Mouse (Mus musculus): ENCODE results near the gene Olfr2. TPM values are rescaled to one million over a fixed set of nuclear protein-coding genes. Genes with fewer than 3 reads are reported as not detected.

Olfr2 gene
- not detected in 2 replicates for polyA plus RNA-seq (2014; fragmentation: Nextera tagmentation; extraction: Ambion mirVana)

DNA sequence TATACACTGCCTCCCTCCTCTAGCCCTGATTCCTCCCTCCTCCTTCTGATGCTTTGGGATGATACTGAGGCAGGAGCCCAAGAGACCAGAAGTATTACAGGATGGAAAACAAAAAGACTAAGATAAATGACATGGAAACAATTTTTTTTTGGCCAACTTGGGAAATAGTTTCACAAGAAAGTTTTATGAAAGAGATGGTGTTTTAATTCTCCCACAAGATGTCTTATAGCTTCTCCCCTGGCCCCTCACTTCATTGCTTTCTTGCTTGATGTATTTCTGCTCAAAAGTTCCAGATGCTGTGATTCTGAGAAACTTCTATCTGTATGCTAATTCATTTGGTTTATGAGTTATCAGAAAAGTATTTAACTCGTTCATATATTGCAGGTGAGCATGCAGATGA, at the start of gene Olfr2:
Olfr2 (minus strand) TSS at position 101 of the 400 bp plus-strand sequence.
- Histone ChIP-seq H3K4me3 (ENCODE audit: low read depth, low read length) (no peak within 1 kb of the TSS), H3K9ac (replicated peaks; ENCODE audit: low read depth, low read length) (no peak within 1 kb of the TSS), H3K4me1 (ENCODE audit: control insufficient read depth, insufficient read depth, low read length) (no peaks in the 10 kb centered on the region), H3K36me3 (ENCODE audit: control insufficient read depth, insufficient read depth, low read length) (no peaks in the 10 kb centered on the region), H3K9me3 (ENCODE audit: control insufficient read depth, low read length) (no peaks in the 10 kb centered on the region), H3K4me2 (ENCODE audit: low read depth, low read length) (no peak within 1 kb of the TSS), H3K27me3 (ENCODE audit: control insufficient read depth, insufficient read depth, low read length) (no peaks in the 10 kb centered on the region), H3K27ac (ENCODE audit: low read depth, low read length) (no peak within 1 kb of the TSS)
- 56% methylated on average over 1 of the region's 1 CpGs for WGBS
- ATAC-seq (ENCODE audit: low read depth), result no peak

DNA sequence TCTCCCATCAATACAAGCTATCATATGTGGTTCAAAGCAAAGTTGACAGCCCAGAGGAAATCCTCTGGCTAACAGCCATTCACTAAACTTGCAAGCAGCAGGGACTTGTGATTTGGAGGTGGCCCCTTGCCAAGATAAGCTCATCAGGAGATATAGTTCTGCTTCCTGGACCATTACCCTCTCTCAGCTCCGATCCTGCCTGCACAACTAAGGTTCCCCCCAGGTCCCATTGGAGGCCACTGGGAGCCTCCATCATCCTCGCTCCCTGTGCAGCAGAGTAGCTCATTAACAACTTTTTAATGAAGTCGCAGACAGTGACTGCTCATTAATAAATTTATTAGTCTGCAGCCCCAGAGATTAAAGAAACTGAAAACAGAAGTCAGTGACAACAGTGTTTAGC, 41.7 kb upstream of the Olfr2 start:
- Histone ChIP-seq H3K4me1 (ENCODE audit: control insufficient read depth, insufficient read depth, low read length) (no peaks in the 10 kb centered on the region), H3K4me3 (ENCODE audit: low read depth, low read length) (no peak overlapping the region), H3K9me3 (ENCODE audit: control insufficient read depth, low read length) (no peaks in the 10 kb centered on the region), H3K4me2 (ENCODE audit: low read depth, low read length) (no peak overlapping the region), H3K9ac (replicated peaks; ENCODE audit: low read depth, low read length) (no peak overlapping the region), H3K27me3 (ENCODE audit: control insufficient read depth, insufficient read depth, low read length) (no peaks in the 10 kb centered on the region), H3K27ac (ENCODE audit: low read depth, low read length) (no peak overlapping the region), H3K36me3 (ENCODE audit: control insufficient read depth, insufficient read depth, low read length) (no peaks in the 10 kb centered on the region)
- ATAC-seq (ENCODE audit: low read depth), result no peak
- 45% methylated on average over 3 of the region's 3 CpGs for WGBS

DNA sequence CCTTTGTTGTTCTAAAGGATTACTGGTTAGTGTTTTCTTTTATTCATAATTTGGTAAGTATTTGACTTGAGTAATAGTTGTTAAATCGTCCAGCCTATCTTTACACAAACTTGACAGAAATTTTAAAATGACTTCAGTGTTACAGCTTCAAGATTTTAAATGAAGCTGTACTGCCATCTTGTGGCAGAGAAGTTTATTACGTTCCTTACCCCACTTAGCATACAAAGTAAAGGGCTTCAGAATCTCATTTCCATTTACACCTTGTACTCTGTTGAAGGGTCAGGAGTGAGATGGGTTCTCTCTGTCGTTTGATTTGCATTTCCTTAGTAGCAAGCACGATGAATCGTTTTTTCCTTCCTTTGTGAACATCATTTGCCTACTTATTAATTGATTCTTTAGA, 40.0 kb upstream of the Olfr2 start:
- whole genome bisulfite sequencing, result 7% methylated on average over 5 of the region's 5 CpGs
- no peak overlapping the region for H3K4me3 ChIP-seq (ENCODE audit: low read depth, low read length)
- H3K36me3 ChIP-seq (ENCODE audit: control insufficient read depth, insufficient read depth, low read length), result no peaks in the 10 kb centered on the region
- no peaks in the 10 kb centered on the region for H3K4me1 ChIP-seq (ENCODE audit: control insufficient read depth, insufficient read depth, low read length)
- peak; percentile 66 for ATAC-seq (ENCODE audit: low read depth)
- no peaks in the 10 kb centered on the region for H3K9me3 ChIP-seq (ENCODE audit: control insufficient read depth, low read length)
- no peak overlapping the region for H3K4me2 ChIP-seq (ENCODE audit: low read depth, low read length)
- no peak overlapping the region for H3K27ac ChIP-seq (ENCODE audit: low read depth, low read length)
- no peak overlapping the region for H3K9ac ChIP-seq (replicated peaks; ENCODE audit: low read depth, low read length)
- no peaks in the 10 kb centered on the region for H3K27me3 ChIP-seq (ENCODE audit: control insufficient read depth, insufficient read depth, low read length)

DNA sequence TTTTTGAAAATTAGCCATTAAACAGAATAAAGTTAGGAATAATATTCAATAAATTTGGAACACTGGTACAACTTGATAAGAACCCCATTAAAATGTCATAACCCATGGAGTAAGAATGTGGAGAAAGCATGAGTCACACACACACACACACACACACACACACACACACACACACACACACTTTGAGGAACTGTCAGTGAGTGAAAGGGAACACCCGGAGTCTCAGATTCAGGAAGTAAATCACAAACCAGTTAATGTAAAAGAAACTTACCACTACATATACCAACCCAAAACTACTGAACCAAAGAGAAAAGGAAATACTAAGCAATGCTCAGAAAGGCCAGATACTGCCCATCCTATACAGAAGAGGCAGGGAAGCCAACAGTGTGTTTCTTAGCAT, 38.5 kb upstream of the Olfr2 start:
- H3K9ac ChIP-seq (replicated peaks; ENCODE audit: low read depth, low read length), result no peak overlapping the region
- H3K36me3 ChIP-seq (ENCODE audit: control insufficient read depth, insufficient read depth, low read length), result no peaks in the 10 kb centered on the region
- WGBS, result 78% methylated on average over 1 of the region's 1 CpGs
- H3K4me2 ChIP-seq (ENCODE audit: low read depth, low read length), result no peak overlapping the region
- no peaks in the 10 kb centered on the region for H3K9me3 ChIP-seq (ENCODE audit: control insufficient read depth, low read length)
- H3K27me3 ChIP-seq (ENCODE audit: control insufficient read depth, insufficient read depth, low read length), result no peaks in the 10 kb centered on the region
- no peak for ATAC-seq (ENCODE audit: low read depth)
- no peak overlapping the region for H3K27ac ChIP-seq (ENCODE audit: low read depth, low read length)
- H3K4me1 ChIP-seq (ENCODE audit: control insufficient read depth, insufficient read depth, low read length), result no peaks in the 10 kb centered on the region
- H3K4me3 ChIP-seq (ENCODE audit: low read depth, low read length), result no peak overlapping the region

DNA sequence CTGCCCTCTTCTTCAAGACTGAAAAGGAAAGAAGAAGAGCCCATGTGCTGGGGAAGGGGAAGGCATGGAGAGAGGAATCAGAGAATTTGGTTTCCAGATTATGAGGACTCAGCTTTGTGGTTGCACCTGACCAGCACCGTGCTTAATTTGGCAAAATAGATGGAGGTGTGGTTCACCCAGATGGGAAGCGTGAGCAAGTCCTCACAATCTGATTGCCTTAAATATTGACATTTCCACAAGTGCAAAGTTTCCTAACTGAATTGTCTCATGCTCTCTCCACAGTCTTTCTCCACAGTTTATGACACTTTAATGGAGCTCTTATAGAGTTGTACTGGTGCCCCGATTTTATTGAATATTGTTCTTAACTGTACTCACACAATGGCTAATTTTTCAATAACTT, 37.3 kb upstream of the Olfr2 start:
- Histone ChIP-seq H3K27ac (ENCODE audit: low read depth, low read length) (no peak overlapping the region), H3K4me3 (ENCODE audit: low read depth, low read length) (no peak overlapping the region), H3K27me3 (ENCODE audit: control insufficient read depth, insufficient read depth, low read length) (no peaks in the 10 kb centered on the region), H3K4me2 (ENCODE audit: low read depth, low read length) (no peak overlapping the region), H3K9me3 (ENCODE audit: control insufficient read depth, low read length) (no peaks in the 10 kb centered on the region), H3K36me3 (ENCODE audit: control insufficient read depth, insufficient read depth, low read length) (no peaks in the 10 kb centered on the region), H3K9ac (replicated peaks; ENCODE audit: low read depth, low read length) (no peak overlapping the region), H3K4me1 (ENCODE audit: control insufficient read depth, insufficient read depth, low read length) (no peaks in the 10 kb centered on the region)
- 92% methylated on average over 3 of the region's 3 CpGs for WGBS
- no peak for ATAC-seq (ENCODE audit: low read depth)

DNA sequence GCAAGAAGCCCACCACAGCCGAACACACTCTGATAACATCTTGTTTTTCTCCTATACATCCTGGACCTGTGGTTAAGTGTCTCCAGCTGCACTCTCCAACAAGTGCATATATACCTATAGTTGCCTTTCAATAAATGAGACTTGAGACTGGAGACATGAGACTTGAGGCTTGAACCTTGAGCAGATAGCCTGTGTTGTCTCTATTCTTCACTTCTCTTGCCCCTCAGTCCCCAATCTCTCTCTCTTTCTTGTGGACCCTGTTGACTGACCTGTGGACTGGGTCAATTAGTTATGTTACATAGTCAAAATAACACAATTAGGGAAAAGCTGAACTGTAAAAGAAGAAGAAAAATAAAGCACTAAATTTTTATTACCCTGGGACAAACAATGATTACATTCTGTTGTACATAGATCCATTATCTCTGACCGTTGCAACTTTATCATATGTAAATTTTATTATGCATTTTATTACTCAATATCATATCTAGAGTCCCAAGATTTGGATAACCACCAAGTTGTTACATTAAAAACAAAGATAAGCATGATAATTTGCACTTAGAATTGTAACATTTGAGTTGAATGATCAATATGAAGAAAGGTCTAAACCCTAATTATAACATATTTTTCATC, 34.2 kb upstream of the Olfr2 start:
- H3K9me3 ChIP-seq (ENCODE audit: control insufficient read depth, low read length), result no peaks in the 10 kb centered on the region
- no peak for ATAC-seq (ENCODE audit: low read depth)
- H3K27ac ChIP-seq (ENCODE audit: low read depth, low read length), result no peak overlapping the region
- H3K36me3 ChIP-seq (ENCODE audit: control insufficient read depth, insufficient read depth, low read length), result no peaks in the 10 kb centered on the region
- WGBS, result 73% methylated on average over 2 of the region's 2 CpGs
- H3K27me3 ChIP-seq (ENCODE audit: control insufficient read depth, insufficient read depth, low read length), result no peaks in the 10 kb centered on the region
- no peak overlapping the region for H3K4me2 ChIP-seq (ENCODE audit: low read depth, low read length)
- no peak overlapping the region for H3K4me3 ChIP-seq (ENCODE audit: low read depth, low read length)
- no peak overlapping the region for H3K9ac ChIP-seq (replicated peaks; ENCODE audit: low read depth, low read length)
- no peaks in the 10 kb centered on the region for H3K4me1 ChIP-seq (ENCODE audit: control insufficient read depth, insufficient read depth, low read length)

DNA sequence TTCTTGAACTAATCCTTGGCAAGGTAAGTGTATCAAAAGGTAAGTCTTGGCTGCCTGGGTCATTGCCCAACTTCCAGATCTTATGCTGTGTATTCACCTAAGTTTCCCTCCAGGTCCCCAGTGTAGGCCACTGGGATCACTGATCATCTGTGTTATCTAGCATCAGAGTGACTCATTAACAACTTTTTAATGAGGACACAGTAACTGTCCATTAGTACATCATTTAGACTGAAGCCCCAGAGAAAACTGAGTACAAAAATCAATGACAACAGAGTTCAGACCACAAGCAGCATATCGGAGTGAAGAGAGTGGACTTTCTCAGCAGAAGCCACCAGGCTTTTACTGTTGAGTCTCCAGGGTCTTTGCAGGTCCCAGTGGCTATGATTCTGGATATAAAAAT, 25.0 kb upstream of the Olfr2 start, which contains the start of gene Olfr713:
Olfr713 (plus strand) TSS at position 301 of the 400 bp plus-strand sequence.
- Histone ChIP-seq H3K9me3 (ENCODE audit: control insufficient read depth, low read length) (no peaks in the 10 kb centered on the region), H3K4me1 (ENCODE audit: control insufficient read depth, insufficient read depth, low read length) (no peaks in the 10 kb centered on the region), H3K27ac (ENCODE audit: low read depth, low read length) (no peak within 1 kb of the TSS), H3K27me3 (ENCODE audit: control insufficient read depth, insufficient read depth, low read length) (no peaks in the 10 kb centered on the region), H3K9ac (replicated peaks; ENCODE audit: low read depth, low read length) (no peak within 1 kb of the TSS), H3K4me2 (ENCODE audit: low read depth, low read length) (no peak within 1 kb of the TSS), H3K36me3 (ENCODE audit: control insufficient read depth, insufficient read depth, low read length) (no peaks in the 10 kb centered on the region), H3K4me3 (ENCODE audit: low read depth, low read length) (no peak within 1 kb of the TSS)
- no peak for ATAC-seq (ENCODE audit: low read depth)
- WGBS, result 93% methylated on average over 1 of the region's 1 CpGs

DNA sequence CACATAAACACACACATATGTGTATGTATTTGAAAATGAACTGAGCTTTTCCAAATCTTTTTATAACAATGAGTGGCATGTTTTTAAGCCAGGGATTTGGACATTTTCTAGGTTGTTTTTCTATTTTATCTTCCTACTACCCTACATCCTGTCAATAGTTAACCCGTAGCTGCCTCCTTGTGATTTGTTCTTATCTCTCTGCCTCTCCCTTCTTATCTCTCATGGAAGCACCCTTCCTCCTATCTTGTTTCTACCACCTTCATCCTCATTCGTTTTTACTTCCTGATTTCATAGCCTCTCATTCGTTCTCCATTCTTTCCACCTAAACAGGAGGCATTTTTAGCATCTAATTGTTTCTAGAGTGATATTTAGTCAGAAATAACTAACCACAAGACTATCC, 1.7 kb downstream of the Olfr2 start:
- H3K27me3 ChIP-seq (ENCODE audit: control insufficient read depth, insufficient read depth, low read length), result no peaks in the 10 kb centered on the region
- no peaks in the 10 kb centered on the region for H3K4me1 ChIP-seq (ENCODE audit: control insufficient read depth, insufficient read depth, low read length)
- H3K4me3 ChIP-seq (ENCODE audit: low read depth, low read length), result no peak overlapping the region
- H3K4me2 ChIP-seq (ENCODE audit: low read depth, low read length), result no peak overlapping the region
- no peaks in the 10 kb centered on the region for H3K36me3 ChIP-seq (ENCODE audit: control insufficient read depth, insufficient read depth, low read length)
- H3K27ac ChIP-seq (ENCODE audit: low read depth, low read length), result no peak overlapping the region
- WGBS, result 68% methylated on average over 3 of the region's 3 CpGs
- no peak overlapping the region for H3K9ac ChIP-seq (replicated peaks; ENCODE audit: low read depth, low read length)
- H3K9me3 ChIP-seq (ENCODE audit: control insufficient read depth, low read length), result no peaks in the 10 kb centered on the region
- ATAC-seq (ENCODE audit: low read depth), result no peak

DNA sequence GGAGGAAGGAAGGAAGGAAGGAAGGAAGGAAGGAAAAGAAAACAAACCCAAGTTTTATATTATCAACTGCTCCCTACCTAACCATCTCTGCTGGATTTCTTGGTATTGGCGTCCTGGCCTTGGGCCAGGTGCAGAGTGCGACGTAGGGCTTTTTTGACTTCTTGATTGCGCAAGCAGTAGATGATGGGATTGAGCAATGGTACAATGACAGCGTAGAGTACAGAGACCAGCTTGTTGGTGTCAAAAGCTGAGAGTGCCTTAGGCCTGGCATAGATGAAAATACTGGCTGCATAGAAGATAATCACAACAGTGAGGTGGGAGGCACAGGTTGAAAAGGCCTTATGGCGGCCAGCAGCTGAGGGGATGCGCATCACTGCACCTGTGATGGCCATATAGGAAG, 5.1 kb downstream of the Olfr2 start:
- no peaks in the 10 kb centered on the region for H3K27me3 ChIP-seq (ENCODE audit: control insufficient read depth, insufficient read depth, low read length)
- H3K4me3 ChIP-seq (ENCODE audit: low read depth, low read length), result no peak overlapping the region
- no peaks in the 10 kb centered on the region for H3K9me3 ChIP-seq (ENCODE audit: control insufficient read depth, low read length)
- H3K36me3 ChIP-seq (ENCODE audit: control insufficient read depth, insufficient read depth, low read length), result no peaks in the 10 kb centered on the region
- 92% methylated on average over 7 of the region's 7 CpGs for whole genome bisulfite sequencing
- H3K27ac ChIP-seq (ENCODE audit: low read depth, low read length), result no peak overlapping the region
- H3K9ac ChIP-seq (replicated peaks; ENCODE audit: low read depth, low read length), result no peak overlapping the region
- no peaks in the 10 kb centered on the region for H3K4me1 ChIP-seq (ENCODE audit: control insufficient read depth, insufficient read depth, low read length)
- no peak overlapping the region for H3K4me2 ChIP-seq (ENCODE audit: low read depth, low read length)
- ATAC-seq (ENCODE audit: low read depth), result no peak
